Mouse (Mus musculus): ENCODE data around the gene Dna2.

DNA sequence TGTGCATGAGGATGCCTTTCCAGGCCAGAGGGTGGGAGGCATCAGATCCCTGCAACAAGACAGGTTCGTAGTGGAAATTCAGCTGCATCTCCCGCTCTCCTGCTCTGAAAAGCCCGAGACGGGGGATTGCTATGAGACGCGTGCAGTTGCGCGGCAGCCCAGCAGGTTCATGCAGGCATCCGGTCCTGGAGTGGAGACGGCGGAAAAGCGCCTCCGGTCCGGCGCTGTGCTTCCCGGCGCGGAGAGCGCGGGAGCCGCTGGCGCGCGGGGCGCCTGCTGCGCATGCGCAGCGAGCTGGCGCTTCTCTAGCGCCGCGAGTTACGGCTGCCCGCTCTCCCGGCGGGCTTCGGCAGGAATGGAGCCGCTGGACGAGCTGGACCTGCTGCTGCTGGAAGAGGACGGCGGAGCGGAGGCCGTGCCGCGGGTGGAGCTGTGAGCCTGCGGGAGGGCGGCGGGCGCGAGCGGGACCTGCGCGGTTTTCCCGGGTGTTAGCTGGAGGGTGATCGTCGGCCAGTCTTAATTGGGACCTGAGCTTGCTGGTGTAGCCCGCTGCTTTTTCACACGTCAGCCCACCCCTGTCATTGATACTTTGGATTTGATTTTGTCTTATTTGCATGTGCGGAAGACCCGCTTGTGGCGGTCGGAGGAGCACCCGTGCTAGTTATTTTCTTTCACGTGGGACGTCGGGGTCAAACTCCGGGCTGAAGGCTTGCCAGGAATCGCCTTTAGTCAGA lies at the start of gene Dna2:
- TF ChIP-seq REST (IDR thresholded peaks at IDR 0.05; ENCODE audit: insufficient read depth, insufficient read length) (no peak), MAX (IDR thresholded peaks at IDR 0.05; ENCODE audit: low read depth) (no peak), USF1 (IDR thresholded peaks at IDR 0.05; ENCODE audit: low read depth) (no peak)
